Mouse (Mus musculus) testis, adult 2 months (tissue): ENCODE results near the gene Bcl2l11.

Experiments
- CTCF ChIP-seq: fragments of 200-500 bp; IDR thresholded peaks from 2 replicates; pipeline ENCODE4 v1.5.1; 2012; ENCODE audit warnings: low read depth, mild to moderate bottlenecking, inconsistent platforms, low read length, moderate library complexity; ENCODE audit not compliant: control insufficient read depth, insufficient read depth, insufficient replicate concordance
- POLR2A ChIP-seq: fragments of 200-500 bp; IDR thresholded peaks from 2 replicates; pipeline ENCODE4 v1.6.1; 2012; ENCODE audit warnings: low read depth, mild to moderate bottlenecking, inconsistent platforms, low read length, moderate library complexity; ENCODE audit not compliant: control insufficient read depth

- TF ChIP-seq CTCF (no peak), POLR2A (no peak)
Measured at GRCm38 (mm10) chr2:128090283-128090885, 35.5 kb upstream of the Bcl2l11 start.
